Mouse (Mus musculus): ENCODE results near the gene Lin9.

- TF ChIP-seq TAL1 (IDR thresholded peaks at IDR 0.05; ENCODE audit: low read length) = no peak
- TF ChIP-seq GATA1 (IDR thresholded peaks at IDR 0.05; ENCODE audit: low read length) = no peak
Observed at GRCm38 (mm10) chr1:180726183-180726582, 85.2 kb downstream of the Lin9 start.

Data from erythroblast, embryonic 14.5 days (primary cell).